Mouse (Mus musculus) stomach, postnatal 0 days (tissue): ENCODE measurements around the gene Slc44a3. TPM values are rescaled to one million over a fixed set of nuclear protein-coding genes. Genes with fewer than 3 reads are reported as not detected.

Experiments used
- ATAC-seq: fragments of 200-750 bp; cut with Nextera tagmentation; 2 replicates; pipeline ENCODE4 v1.8.0; 2017; ENCODE audit not compliant: low FRiP score, low TSS enrichment
- DNase-seq: peaks from one replicate; pipeline ENCODE4 v3.0.0-alpha.2; 2016; ENCODE audit warnings: low spot score
- H3K27ac ChIP-seq: fragments of 300-500 bp; sonication (generic); replicated peaks from 2 replicates; pipeline ENCODE4 v1.5.1; 2014; ENCODE audit warnings: mild to moderate bottlenecking, control low read depth
- H3K27me3 ChIP-seq: fragments of 300-500 bp; sonication (generic); 2 replicates; pipeline ENCODE4 v1.6.1; 2014; ENCODE audit warnings: low read length; ENCODE audit not compliant: control insufficient read depth, insufficient read depth
- H3K36me3 ChIP-seq: fragments of 300-500 bp; sonication (generic); 2 replicates; pipeline ENCODE4 v1.6.1; 2014; ENCODE audit warnings: low read length, mixed read lengths; ENCODE audit not compliant: control insufficient read depth, insufficient read depth
- H3K4me1 ChIP-seq: fragments of 300-500 bp; sonication (generic); replicated peaks from 2 replicates; pipeline ENCODE4 v1.6.1; 2014; ENCODE audit warnings: antibody characterized with exemption; ENCODE audit not compliant: control insufficient read depth, insufficient read depth
- H3K4me2 ChIP-seq: fragments of 300-500 bp; sonication (generic); replicated peaks from 2 replicates; pipeline ENCODE4 v1.6.1; 2014; ENCODE audit warnings: low read depth, mild to moderate bottlenecking, control low read depth, moderate library complexity
- H3K4me3 ChIP-seq: fragments of 300-500 bp; sonication (generic); 2 replicates; pipeline ENCODE4 v1.5.1; 2014; ENCODE audit warnings: low read depth, low read length, control low read depth
- H3K9ac ChIP-seq: fragments of 300-500 bp; sonication (generic); 2 replicates; pipeline ENCODE4 v1.6.1; 2014; ENCODE audit warnings: mild to moderate bottlenecking, low read length, control low read depth, mixed read lengths
- H3K9me3 ChIP-seq: fragments of 300-500 bp; sonication (generic); 2 replicates; pipeline ENCODE4 v1.6.1; 2016; ENCODE audit warnings: low read length; ENCODE audit not compliant: control insufficient read depth
- CTCF ChIP-seq: IDR thresholded peaks from 2 replicates; pipeline ENCODE4 v1.5.1; 2016; ENCODE audit warnings: antibody characterized with exemption, low read depth, mild to moderate bottlenecking, moderate library complexity
- EP300 ChIP-seq: optimal IDR thresholded peaks from 2 replicates; pipeline ENCODE3; 2016; ENCODE audit warnings: antibody characterized with exemption
- WGBS: fragments of 180-500 bp; shearing (Covaris S2); extraction: QIAGEN DNeasy Blood & Tissue Kit; methylation state at CpG from one replicate; pipeline ENCODE4 v1.1.7; 2014; 5-methylcytosine and 5-hydroxymethylcytosine counted together
- polyA plus RNA-seq: library from polyadenylated mRNA; unstranded; fragments of >200 nt; fragmentation: Nextera tagmentation; extraction: Ambion mirVana; gene quantifications from 2 replicates; pipeline ENCODE4 v1.2.1, GENCODE M21; 2015

Gene Slc44a3
- polyA plus RNA-seq, 1 experiment from 2014 or later: 42.7 TPM

GRCm38 (mm10) chr3:121467094-121467552 is 65.1 kb downstream of the Slc44a3 start:
- no peak for DNase-seq
- WGBS: 75% methylated on average over 10 of the region's 10 CpGs

GRCm38 (mm10) chr3:121465795-121466194 is 66.4 kb downstream of the Slc44a3 start:
- Histone ChIP-seq H3K4me1 (0 out of 2 replicates have a peak, but pooled peaks cover 3% of the 10 kb centered on the region), H3K9me3 (no peaks in the 10 kb centered on the region), H3K36me3 (peaks cover 2% of the 10 kb centered on the region; the same call in 1 of the 2 replicates), H3K4me2 (no peak overlapping the region), H3K9ac (no peak overlapping the region), H3K27me3 (no peaks in the 10 kb centered on the region), H3K4me3 (no peak overlapping the region), H3K27ac (no peak overlapping the region)
- DNase-seq: no peak
- TF ChIP-seq CTCF (no peak), EP300 (no peak)
- WGBS: 82% methylated on average over 10 of the region's 10 CpGs
- no peak for ATAC-seq

More at GRCm38 (mm10) chr3:121467094-121467552, 65.1 kb downstream of the Slc44a3 start:
- Histone ChIP-seq H3K4me3 (no peak overlapping the region), H3K9ac (no peak overlapping the region), H3K4me1 (0 out of 2 replicates have a peak, but pooled peaks cover 3% of the 10 kb centered on the region), H3K27ac (no peak overlapping the region), H3K27me3 (no peaks in the 10 kb centered on the region), H3K36me3 (peaks cover 2% of the 10 kb centered on the region; the same call in 1 of the 2 replicates), H3K4me2 (no peak overlapping the region), H3K9me3 (no peaks in the 10 kb centered on the region)
- no peak for ATAC-seq
- TF ChIP-seq CTCF: no peak
- TF ChIP-seq EP300: no peak

GRCm38 (mm10) chr3:121464733-121465305 is 67.4 kb downstream of the Slc44a3 start:
- H3K4me1 ChIP-seq: 0 out of 2 replicates have a peak, but pooled peaks cover 3% of the 10 kb centered on the region
- H3K9ac ChIP-seq: no peak overlapping the region
- H3K36me3 ChIP-seq: peaks cover 2% of the 10 kb centered on the region; the same call in 1 of the 2 replicates
- no peak overlapping the region for H3K4me2 ChIP-seq
- no peak overlapping the region; the same call in 1 of the 2 replicates for H3K27ac ChIP-seq
- no peak for DNase-seq
- no peaks in the 10 kb centered on the region for H3K9me3 ChIP-seq
- no peak for ATAC-seq
- TF ChIP-seq CTCF (no peak), EP300 (no peak)
- WGBS: 64% methylated on average over 7 of the region's 7 CpGs
- H3K27me3 ChIP-seq: no peaks in the 10 kb centered on the region
- H3K4me3 ChIP-seq: no peak overlapping the region

GRCm38 (mm10) chr3:121462782-121463181 is 69.4 kb downstream of the Slc44a3 start:
- H3K27ac ChIP-seq: peak overlapping the region; percentile 31; the same call in 1 of the 2 replicates
- H3K4me1 ChIP-seq: no peaks in the 10 kb centered on the region
- no peaks in the 10 kb centered on the region for H3K27me3 ChIP-seq
- TF ChIP-seq CTCF: no peak
- TF ChIP-seq EP300: no peak
- H3K9ac ChIP-seq: no peak overlapping the region
- ATAC-seq (no peak), DNase-seq (no peak)
- H3K4me2 ChIP-seq: no peak overlapping the region
- H3K9me3 ChIP-seq: no peaks in the 10 kb centered on the region
- WGBS: 75% methylated on average over 3 of the region's 3 CpGs
- H3K4me3 ChIP-seq: no peak overlapping the region
- H3K36me3 ChIP-seq: peaks cover 2% of the 10 kb centered on the region; the same call in 1 of the 2 replicates

GRCm38 (mm10) chr3:121461477-121461876 is 70.7 kb downstream of the Slc44a3 start:
- Histone ChIP-seq H3K27me3 (no peaks in the 10 kb centered on the region), H3K36me3 (peaks cover 4% of the 10 kb centered on the region), H3K9me3 (no peaks in the 10 kb centered on the region), H3K4me2 (no peak overlapping the region), H3K9ac (no peak overlapping the region), H3K4me3 (no peak overlapping the region), H3K27ac (no peak overlapping the region), H3K4me1 (no peaks in the 10 kb centered on the region)
- no peak for TF ChIP-seq EP300
- TF ChIP-seq CTCF: no peak
- DNase-seq (no peak), ATAC-seq (no peak)
- WGBS: 95% methylated on average over 13 of the region's 13 CpGs

GRCm38 (mm10) chr3:121460473-121461193 is 71.6 kb downstream of the Slc44a3 start:
- TF ChIP-seq EP300 (no peak), CTCF (no peak)
- Histone ChIP-seq H3K27me3 (no peaks in the 10 kb centered on the region), H3K4me2 (no peak overlapping the region), H3K9me3 (no peaks in the 10 kb centered on the region), H3K4me3 (no peak overlapping the region), H3K36me3 (peaks cover 10% of the 10 kb centered on the region), H3K27ac (0 out of 2 replicates have a peak overlapping the region, but pooled peaks have one; percentile 35), H3K9ac (no peak overlapping the region), H3K4me1 (no peaks in the 10 kb centered on the region)
- DNase-seq: peak; percentile 39
- 59% methylated on average over 16 of the region's 16 CpGs for WGBS
- ATAC-seq: peak; percentile 56; the same call in 1 of the 2 replicates
